Mouse (Mus musculus): ENCODE results near the gene Ntf5.
A peak's percentile ranks its signal among the peaks of the same experiment; 100 is the strongest.

DNA sequence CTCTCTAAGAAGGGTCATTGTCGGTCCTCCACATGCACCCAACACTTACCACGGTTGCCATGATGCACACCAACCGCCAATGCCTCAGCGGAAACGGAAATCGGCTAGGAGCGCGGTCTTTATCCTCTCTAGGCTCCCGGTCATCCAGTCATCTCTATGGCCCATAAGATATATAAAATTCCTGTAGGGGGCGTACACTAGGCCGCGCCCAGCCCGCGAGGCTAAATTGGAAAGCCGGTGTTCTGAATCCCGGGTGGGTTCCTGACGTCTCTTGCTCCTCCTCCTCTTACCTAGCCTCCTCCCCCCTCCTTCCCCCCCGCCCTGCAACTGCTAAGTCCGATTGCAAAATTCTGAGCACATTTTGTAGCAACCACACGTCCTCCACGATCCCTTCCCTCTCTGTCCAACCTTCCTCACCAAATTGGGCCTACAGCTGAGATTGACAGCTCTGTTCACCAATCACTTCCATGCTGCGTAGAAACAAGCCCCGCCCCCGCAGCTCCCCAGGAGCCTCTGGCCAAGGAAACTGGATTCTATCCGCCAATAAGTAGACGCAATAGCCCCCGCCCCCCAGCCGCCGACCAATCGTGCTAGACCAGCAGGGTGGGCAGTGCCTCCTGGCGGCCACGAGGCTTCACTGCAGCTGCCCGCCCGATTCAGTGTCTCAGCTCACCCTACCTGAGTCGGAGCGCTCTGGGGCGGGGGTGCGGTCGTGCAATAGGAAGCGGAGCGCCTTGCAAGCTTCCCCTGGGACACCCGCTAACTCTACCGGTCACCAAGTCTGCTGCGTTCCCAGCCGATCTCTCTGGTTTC lies 20.9 kb downstream of the Ntf5 start, which contains the start of gene Gys1:
- TF ChIP-seq CTCF (IDR thresholded peaks at IDR 0.05; ENCODE audit: low read depth, low read length) (peak; percentile 87), POLR2AphosphoS5 (IDR thresholded peaks at IDR 0.05; ENCODE audit: insufficient replicate concordance, low read depth, low read length) (no peak), TAL1 (conservative IDR thresholded peaks at IDR 0.05; ENCODE audit: low read depth, low read length) (no peak), GATA1 (IDR thresholded peaks at IDR 0.05; ENCODE audit: borderline replicate concordance, low read length) (no peak)

Measured in G1E (cell line).